Mouse (Mus musculus): ENCODE measurements around the gene Cdk6.

GRCm38 (mm10) chr5:3500298-3500697 lies 159.0 kb downstream of the Cdk6 start:
- TF ChIP-seq POLR2A (IDR thresholded peaks at IDR 0.05; ENCODE audit: borderline replicate concordance, low read depth, low read length), result no peak
- no peak for TF ChIP-seq CTCF (IDR thresholded peaks at IDR 0.05; ENCODE audit: low read depth, low read length)
